Mouse (Mus musculus) urinary bladder, postnatal 14 days (tissue): ENCODE results near the gene Fbxl8.
A peak's percentile ranks its signal among the peaks of the same experiment; 100 is the strongest.
"Not testable (repeated sequence)": the region's sequence is repeated elsewhere in the genome, so short reads cannot be mapped to it uniquely, and the experiment has no call there.

Experiments
- DNase-seq: peaks from one replicate; pipeline ENCODE4 v3.0.0; 2021; ENCODE audit warnings: low spot score

Fbxl8 gene

DNA sequence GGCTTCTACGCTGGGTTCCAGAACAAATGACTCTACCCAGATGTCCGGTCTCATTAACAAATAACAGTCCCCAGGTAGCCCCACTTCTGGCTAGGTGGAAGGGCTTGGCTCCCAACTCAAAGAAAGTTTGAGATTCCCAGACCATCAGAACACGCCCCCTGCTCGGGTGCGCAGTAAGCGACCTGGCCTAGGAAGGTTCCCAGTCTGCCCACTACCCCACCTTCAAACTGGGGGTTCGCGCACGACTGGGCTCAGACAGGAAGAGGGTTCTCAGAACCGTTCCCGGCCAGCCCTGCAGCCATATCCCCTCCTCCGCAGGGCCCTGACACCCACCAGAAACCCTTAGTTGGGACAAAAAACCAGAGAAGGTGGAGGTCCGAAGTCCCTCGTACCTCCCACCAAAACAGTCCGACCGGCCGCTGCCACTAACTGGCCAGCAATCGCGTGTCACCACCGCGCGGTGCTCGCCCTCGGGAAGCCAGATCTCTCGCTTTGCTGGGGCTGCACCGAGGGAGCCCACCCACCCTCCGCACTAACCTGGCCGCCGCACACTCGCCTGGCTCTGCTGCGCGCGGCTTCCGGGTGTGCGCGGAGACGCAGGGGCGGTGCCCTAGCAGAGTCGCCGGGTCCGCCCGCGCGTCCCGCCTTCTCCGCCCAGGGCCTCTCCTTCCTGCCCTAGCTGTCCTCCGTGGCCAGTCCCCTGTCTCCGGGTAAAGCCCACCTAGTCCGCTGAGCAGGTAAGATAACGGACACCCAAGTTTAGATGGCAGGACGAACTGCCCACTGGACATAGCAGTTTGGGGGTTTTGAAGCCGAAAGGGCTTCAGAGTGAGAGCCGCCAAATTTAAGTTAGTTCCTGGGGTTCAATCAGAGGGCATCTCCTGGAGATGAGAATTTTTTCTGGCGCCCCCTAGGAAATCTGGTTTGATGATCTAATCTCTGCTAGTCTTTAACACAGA lies at the start of gene Fbxl8, which contains the start of gene Tradd:
Gene Fbxl8 (plus strand): TSS at position 625 of the 959 bp plus-strand sequence.
Gene Tradd (minus strand): TSS at position 586 of the 959 bp plus-strand sequence.
- peak; percentile 83 for DNase-seq

GRCm38 (mm10) chr8:105217926-105218522 lies 46.4 kb upstream of the Fbxl8 start:
- no peak for DNase-seq

- no peak for DNase-seq
Observed at GRCm38 (mm10) chr8:105223850-105224249, 40.6 kb upstream of the Fbxl8 start.

GRCm38 (mm10) chr8:105224413-105225271 lies 39.8 kb upstream of the Fbxl8 start, which contains the start of gene D230025D16Rik:
Gene D230025D16Rik, plus strand, starts transcription at chr8:105225145.
- peak; percentile 96 for DNase-seq

- DNase-seq: no peak
Observed at GRCm38 (mm10) chr8:105225272-105225593, 39.2 kb upstream of the Fbxl8 start.

DNA sequence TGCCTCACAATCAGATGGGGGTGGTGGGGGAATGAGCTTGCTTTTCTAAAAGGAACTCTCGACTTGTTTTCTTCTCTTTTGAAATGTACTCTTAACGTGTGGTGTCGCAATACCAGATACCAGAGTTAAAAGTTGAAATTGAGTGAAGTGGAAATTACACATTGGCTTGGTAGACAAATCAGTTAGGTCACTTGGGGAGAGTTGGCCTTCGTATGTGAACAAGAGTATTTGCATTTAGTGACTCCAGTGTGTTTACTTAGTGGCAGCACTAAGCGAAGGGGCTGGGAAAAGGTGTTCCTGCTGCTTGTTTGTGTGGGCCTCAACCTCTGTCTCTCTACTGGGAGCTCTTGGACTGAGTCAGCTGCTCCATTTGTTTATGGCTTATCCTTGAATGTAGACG lies 38.5 kb upstream of the Fbxl8 start:
- DNase-seq: no peak

GRCm38 (mm10) chr8:105231503-105232320 lies 32.7 kb upstream of the Fbxl8 start:
- DNase-seq: no peak

- DNase-seq: not testable (repeated sequence)
Observed at GRCm38 (mm10) chr8:105232321-105232693, 32.1 kb upstream of the Fbxl8 start.

DNA sequence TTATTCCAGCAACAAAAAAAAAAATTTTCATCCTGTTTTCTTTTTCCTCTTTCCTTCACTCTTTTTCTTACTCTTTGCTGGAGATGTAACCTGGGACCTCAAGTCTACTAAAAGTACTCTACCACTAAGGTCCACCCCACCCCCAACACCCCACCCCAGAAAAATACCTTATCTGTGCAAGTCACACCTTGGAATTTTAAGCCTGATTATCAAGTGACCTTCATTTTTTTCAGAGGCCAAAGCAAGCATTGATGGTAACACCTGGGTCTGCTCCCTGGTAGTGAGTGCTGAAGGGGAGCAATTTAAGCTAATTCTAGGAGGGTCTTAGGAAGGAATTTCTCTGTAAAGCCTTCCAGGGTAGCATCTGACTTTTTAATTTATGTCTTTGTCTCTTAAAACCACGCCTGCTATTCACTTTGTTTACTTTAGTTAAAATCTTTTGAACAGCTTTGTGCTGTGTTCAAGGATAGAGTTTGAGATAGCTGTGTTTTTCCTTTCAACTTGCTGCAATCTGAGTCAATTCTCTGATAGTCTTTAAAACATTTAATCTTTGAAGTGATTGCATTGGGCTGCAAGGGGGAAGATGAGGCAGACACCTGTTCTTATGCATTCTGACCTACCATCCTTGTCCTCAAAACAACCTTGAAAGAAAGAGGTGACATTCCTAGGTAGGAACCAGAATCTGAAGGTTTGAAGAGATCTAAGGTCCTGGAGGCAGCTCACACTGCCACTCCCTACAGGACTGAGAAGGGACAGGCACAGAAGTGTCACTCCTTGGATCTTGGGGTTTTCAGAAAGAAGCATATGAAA lies 31.1 kb upstream of the Fbxl8 start:
- DNase-seq: no peak

- no peak for DNase-seq
Observed at GRCm38 (mm10) chr8:105235206-105235605, 29.2 kb upstream of the Fbxl8 start.

- no peak for DNase-seq
Observed at GRCm38 (mm10) chr8:105237442-105238142, 26.9 kb upstream of the Fbxl8 start.

DNA sequence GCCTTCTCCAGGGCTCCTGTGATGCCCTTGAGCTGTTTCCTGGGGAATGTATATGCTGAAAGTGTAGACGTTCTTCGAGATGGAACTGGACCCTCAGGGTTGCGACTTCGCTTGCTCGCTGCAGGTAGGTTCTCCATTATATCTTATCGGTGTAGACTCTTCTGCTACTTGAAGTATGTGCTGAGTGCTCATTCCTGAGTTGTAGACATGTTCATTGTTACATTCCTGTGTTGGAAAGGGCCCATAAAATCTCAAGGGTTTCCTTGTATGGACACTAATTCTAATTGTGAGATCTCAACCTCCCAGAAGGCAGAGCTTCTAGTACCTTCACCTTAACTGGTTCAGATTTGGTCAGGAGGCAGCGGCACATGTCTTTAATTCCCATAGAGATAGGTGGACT lies 23.4 kb upstream of the Fbxl8 start:
- no peak for DNase-seq

DNA sequence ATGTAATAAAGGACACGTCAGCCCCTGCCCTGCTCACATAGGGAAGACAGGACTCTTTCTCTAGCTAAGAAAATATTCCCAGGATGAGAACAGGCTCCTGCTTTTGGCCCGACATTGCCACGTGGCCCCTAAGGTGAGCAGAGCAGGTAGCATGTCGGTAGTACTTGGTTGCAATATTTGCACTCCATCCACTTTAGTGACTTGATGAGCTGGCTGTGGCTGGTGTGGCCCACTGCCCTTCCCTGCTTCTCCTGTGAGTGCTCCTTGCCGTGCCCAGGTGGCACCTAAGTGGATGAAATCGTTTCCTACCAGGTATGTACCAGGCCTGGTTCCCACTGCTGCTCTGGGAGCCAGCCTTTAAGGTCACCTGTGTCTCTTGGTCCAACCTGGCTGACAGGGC lies 12.5 kb upstream of the Fbxl8 start:
- no peak for DNase-seq

- no peak for DNase-seq
Observed at GRCm38 (mm10) chr8:105252680-105253537, 11.5 kb upstream of the Fbxl8 start.

GRCm38 (mm10) chr8:105253766-105254151 lies 10.7 kb upstream of the Fbxl8 start:
- DNase-seq: no peak

GRCm38 (mm10) chr8:105254152-105254965 lies 10.1 kb upstream of the Fbxl8 start:
- DNase-seq: peak; percentile 91

DNA sequence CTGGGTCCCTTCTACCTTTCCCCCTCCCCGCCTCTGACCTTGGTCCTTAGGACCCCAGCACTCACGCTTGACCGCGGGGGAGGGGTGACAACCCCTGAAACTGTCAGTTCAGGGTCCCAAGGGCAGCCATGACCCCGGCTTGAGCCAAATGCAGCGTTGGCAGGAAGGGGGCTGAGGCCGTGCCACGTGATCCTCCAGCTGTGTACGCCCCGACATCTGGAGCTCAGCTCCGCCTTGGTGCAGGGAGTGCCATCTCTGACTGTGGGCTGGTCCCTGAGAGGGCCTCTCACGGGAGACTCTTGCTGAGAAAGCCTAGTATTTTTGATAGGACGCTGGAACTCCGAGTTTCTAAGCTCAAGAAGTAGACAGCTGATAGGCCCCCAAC lies 9.5 kb upstream of the Fbxl8 start, which contains the start of gene B3gnt9:
Gene B3gnt9 (minus strand): TSS at position 188 of the 385 bp plus-strand sequence.
- peak; percentile 80 for DNase-seq
